Mouse (Mus musculus) T-helper 1 cell (primary cell): ENCODE results near the gene Carmil1.
"Not testable (repeated sequence)": the region's sequence is repeated elsewhere in the genome, so short reads cannot be mapped to it uniquely, and the experiment has no call there.

Experiments
- in situ Hi-C: fragments of 300-600 bp; cut with MboI, MseI; formaldehyde crosslinking; loops from one replicate; pipeline ENCODE4 v1.15.1; 2025; ENCODE audit warnings: high pct_unique_total_duplicates

Gene Carmil1

DNA sequence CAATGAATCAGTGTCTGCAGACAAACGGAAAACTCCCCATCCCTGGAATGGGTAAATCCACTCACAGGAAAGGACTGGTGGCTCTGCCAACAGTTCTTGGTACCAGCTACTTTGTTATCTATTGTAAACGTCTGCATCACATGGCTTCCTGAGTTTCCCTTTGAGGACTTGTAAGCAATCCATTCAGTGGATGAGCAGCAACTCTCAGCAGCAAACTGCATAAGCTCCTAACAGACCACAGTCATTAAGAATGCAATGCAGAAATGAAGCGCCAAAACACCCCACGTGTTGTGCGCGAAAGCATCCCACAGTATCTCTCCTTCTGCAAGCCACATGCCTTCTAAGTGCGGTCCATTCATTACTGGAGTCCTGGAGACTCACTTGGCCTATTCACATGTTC is 128.0 kb downstream of the Carmil1 start:
- in situ Hi-C loops = no loop called here

GRCm38 (mm10) chr13:24151335-24151734 is 129.3 kb downstream of the Carmil1 start:
- in situ Hi-C loops = no loop called here

DNA sequence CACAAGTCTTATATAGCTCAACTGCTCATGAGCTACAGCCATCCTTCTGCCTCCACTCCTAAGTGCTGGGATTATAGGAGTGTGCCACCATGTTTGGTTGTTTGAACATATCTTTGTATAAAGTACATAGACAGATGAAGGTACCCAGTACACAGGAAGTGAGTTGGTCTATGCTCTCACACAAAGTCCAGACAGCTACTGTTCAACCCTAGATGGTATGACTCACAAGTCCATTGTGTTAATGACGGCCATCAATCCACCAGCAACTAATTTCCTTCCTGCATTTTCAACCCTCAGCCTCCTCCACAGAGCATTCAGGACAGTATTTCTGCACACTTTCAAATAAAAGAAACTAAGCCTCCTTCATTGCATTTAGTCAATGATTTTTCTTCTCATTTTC is 132.0 kb downstream of the Carmil1 start:
- in situ Hi-C loops = no loop called here

GRCm38 (mm10) chr13:24147006-24147405 is 133.6 kb downstream of the Carmil1 start:
- in situ Hi-C loops = no loop called here

DNA sequence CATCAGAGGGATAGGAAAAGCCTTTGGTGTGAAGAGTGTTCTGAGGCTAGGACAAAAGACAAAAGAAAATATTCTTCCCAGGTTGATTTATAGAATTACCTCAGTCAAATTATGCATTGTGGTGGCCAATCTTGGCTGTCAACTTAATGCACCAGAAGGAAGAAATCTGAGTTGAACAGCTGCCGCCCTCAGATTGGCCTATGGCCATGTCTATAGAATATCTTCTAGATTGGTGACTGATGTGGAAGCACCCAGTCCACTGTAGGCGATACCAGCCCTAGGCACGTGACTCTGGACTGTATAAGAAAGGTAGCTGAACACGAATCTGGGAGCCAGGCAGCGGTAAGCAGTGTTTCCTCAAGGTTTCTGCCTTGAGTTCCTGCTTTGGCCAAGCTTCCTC is 134.1 kb downstream of the Carmil1 start:
- in situ Hi-C loops = no loop called here

DNA sequence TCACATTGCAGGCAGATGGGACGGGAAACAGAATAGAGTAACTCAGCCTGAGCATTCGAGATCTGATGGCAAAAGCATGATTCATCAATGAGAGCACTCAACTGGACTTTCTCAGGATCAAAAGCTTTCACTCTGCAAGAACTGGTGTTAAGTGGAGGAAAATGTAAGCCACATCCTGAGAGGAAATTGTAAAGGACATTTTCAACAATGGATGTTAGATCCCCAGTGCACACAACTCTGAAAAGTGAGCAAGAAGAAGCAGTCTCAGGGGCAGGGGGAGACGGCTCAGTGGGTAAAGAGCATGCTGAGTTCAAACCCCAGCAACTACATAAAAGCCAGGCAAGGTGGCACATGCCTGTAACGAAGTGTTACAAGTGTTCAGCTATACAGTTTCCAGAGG is 135.7 kb downstream of the Carmil1 start:
- in situ Hi-C loops = no loop called here

GRCm38 (mm10) chr13:24144141-24144540 is 136.5 kb downstream of the Carmil1 start:
- in situ Hi-C loops = no loop called here

DNA sequence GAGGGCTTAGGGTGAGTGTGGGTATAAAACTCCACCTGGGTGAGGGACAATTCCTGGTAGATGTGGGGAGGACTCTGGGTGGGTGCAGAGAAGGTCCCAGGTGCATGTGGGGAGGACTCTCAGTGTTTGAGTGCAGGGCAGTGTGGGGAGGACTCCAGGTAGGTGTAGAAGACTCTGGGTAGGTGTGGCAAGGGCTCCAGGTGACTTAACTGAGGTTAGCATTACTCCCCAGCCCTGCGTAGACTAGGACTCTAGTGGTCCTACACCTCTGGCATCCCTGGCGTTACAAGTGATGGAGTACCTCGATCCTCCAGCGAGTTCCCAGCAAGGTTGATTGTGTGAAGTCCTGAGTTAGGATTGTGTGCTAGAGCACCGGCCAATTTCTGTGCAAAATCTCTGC is 143.8 kb downstream of the Carmil1 start:
- in situ Hi-C loops = no loop called here

- in situ Hi-C loops = no loop called here
Observed at GRCm38 (mm10) chr13:24135282-24136230, 145.0 kb downstream of the Carmil1 start.

DNA sequence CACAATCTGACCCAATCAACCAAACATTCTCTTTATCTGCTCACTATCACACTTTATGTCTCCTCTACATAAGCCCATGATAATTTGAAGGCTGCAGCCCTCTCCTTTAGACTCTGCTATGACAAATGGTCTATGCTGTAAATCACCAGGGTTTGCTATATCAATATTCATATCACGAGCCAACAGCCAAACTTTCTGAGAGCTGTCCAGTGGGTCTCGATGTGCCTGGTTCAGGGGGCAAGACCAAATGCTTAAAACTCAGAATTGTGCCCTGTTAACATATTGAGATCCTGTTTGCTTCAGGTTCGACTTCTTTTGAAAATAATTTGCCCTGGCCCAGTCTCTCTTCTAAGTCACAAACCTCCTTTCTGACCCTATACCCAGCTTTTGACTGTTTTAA is 147.7 kb downstream of the Carmil1 start:
- in situ Hi-C loops = no loop called here

DNA sequence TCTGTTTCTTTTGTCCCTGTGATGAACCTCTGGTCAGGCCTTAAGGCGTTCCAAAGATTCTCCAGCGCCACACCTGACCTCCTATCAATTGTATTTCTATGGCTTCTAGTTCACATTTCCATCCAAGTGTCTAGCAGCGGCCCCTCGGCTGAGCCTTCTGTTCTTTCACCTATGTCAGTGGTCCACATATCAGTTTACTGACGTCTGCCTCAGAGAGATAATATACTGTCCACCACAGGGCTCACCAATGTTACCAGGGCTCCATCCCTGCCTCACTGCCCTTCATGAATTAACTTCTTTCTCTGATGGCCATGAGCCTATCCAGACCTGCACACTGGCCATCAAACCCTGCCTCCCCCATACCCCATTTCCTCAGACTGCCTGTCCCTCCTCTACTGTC is 149.3 kb downstream of the Carmil1 start:
- in situ Hi-C loops = no loop called here

DNA sequence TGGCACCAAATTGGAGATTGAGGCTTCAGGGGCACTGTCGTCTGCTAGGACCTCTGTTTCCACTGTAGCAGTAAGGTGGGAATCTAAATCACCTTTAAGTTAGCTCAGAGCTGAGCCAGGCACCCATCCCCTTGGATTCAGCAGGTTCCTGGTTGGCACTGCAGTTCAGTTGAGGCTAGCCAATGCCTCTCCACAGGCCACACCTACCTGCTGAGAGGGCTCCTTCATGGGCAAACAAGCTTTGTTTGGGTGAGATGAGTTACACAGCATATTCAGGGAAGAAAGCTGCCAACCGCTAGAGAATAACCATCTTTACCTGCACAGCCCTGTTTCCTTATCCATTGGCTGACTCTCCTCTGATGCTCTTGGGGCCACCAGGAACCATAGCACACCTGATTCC is 149.9 kb downstream of the Carmil1 start:
- in situ Hi-C loops = no loop called here

DNA sequence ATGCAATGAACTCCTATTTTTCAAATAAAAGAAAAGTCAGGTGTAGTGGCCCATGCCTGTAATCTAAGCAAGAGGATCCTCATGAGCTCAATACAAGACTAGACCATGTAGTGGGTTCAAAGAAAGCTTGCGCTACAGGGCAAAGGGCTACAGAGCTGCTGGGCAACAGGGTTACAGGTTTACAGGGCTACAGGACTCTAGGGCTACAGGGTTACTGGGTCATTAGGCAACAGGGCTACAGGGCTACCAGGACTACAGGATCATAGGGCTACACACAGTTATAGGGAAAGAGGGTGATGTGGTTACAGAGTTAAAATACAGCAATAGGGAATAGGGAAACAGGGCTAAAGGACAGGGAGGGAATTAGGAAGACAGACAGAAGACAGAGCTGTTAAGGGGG is 151.9 kb downstream of the Carmil1 start:
- in situ Hi-C loops = no loop called here

- in situ Hi-C loops = no loop called here
Observed at GRCm38 (mm10) chr13:24125865-24126264, 154.7 kb downstream of the Carmil1 start.

GRCm38 (mm10) chr13:24117181-24117812 is 163.3 kb downstream of the Carmil1 start:
- in situ Hi-C loops = no loop called here

DNA sequence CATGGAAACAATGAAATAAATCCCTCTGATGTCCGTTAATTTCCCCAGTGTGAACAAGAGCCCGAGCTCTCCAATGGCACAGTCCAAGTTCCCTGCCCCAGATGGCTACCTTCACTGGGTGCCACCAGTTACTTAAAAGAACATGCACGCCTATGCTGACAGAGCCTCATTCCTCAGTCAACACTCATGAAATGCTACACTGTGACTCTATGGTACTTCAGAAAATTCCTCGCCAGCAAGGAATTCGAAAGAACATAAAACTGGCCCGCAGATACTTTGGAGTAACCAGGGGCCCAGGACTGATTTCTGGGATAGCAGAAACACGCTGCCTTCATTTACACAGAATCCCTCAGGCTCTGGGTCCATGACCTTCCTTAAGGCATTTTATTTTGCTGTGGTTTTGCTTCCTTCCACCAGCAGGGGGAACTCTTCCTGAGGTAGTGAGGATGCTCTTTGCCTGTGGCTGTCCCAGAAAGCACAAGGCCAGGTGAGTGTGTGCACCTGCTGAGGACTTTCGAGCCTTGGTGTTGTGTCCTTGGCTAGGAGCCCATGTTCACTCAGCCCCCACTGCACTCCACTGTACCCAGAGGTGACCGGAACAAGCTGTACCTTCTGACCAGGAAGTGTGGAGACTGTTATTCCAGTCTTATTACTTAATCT is 167.8 kb downstream of the Carmil1 start:
- in situ Hi-C loops = no loop called here

- in situ Hi-C loops = no loop called here
Observed at GRCm38 (mm10) chr13:24110329-24110728, 170.3 kb downstream of the Carmil1 start.

DNA sequence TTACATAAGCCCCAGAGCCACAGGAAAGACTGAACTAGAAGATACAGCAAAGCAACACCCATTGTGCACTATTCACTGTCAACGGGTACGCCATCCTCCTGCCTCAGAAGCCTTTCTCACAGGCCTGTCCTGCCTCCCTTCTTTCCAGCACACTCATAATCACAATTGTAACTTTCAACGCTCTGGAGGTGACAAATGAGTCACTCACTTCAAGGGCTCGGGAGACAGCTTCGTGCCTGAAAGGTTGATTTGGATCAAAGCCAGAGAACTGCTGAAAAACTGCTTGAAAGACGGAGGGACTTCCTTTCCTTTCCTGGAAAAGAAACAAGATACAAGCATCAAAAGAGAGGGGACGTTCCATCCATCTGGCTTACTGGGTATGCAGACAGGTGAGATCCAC is 172.3 kb downstream of the Carmil1 start:
- in situ Hi-C loops = no loop called here

- in situ Hi-C loops = no loop called here
Observed at GRCm38 (mm10) chr13:24107058-24107457, 173.5 kb downstream of the Carmil1 start.

DNA sequence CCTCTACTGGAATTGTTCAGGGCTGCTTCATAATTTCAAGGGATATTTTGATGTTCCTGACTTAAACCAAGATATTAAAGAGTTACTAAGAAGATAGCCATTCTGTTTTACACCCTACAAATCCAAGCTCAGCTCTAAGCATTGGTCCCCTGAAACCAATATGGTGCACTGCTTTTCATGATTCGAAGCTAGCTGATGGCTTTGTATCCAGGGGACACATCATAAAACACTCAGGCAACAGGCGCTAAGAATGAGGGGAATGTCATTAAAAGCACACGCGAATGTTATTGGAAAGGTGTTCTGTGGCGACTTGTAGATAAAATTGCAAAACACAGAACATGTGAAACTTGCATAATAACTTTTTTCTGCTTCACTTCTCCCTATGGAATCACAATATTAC is 174.8 kb downstream of the Carmil1 start:
- in situ Hi-C loops = no loop called here

DNA sequence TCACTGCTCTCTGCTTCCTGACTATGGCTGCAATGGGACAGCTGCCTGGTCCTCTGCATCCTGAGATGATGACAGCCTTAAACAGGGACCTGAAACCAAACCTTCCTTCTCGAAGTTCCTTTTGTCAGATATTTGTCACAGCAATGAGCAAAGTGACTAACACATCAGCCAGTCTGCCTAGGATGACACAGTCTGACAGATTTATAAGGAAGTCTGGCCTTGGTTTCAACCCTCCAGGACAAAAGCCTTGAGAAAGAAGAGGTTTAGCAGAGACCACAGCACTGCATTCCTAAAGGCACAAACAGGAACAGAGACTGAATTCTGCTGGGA is 175.3 kb downstream of the Carmil1 start:
- in situ Hi-C loops = no loop called here

DNA sequence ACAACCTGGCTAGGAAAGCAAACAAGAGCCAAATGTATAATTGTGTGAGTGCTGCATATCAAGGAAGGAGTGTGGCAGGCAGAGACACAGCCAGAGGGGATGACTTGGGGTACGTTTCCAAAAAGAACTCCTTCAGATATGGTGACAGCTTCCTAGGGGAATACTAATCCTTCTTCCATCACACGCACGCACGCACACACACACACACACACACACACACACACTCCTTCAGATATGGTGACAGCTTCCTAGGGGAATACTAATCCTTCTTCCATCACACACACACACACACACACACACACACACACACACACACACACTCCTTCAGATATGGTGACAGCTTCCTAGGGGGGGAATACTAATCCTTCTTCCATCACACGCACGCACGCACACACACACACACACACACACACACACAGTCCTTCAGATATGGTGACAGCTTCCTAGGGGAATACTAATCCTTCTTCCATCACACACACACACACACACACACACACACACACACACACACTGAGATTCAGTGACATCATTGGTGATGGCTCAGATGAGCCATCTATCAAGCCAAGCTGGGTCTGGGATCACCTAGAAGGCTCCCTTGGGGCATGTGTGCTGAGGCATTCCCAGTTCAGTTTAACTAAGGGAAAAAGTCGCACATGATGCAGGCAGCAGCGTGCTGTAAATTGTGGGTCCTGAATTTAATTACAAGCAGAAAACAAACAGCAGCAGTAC is 175.8 kb downstream of the Carmil1 start:
- in situ Hi-C loops = not testable (repeated sequence)
